Mouse (Mus musculus) liver, embryonic 11.5 days (tissue): Measurements from ENCODE around the gene Lekr1. TPM values are rescaled to one million over a fixed set of nuclear protein-coding genes. Genes with fewer than 3 reads are reported as not detected.

Source experiments
- ATAC-seq: fragments of 200-750 bp; cut with Nextera tagmentation; replicated peaks from 2 replicates; pipeline ENCODE4 v1.8.0; 2017; ENCODE audit warnings: moderate number of reproducible peaks, mild to moderate bottlenecking, moderate TSS enrichment, moderate library complexity; ENCODE audit not compliant: low FRiP score
- DNase-seq: peaks from one replicate; pipeline ENCODE4 v3.0.0-alpha.2; 2017; ENCODE audit warnings: low spot score
- H3K27ac ChIP-seq: fragments of 300-500 bp; sonication (generic); 2 replicates; pipeline ENCODE4 v1.5.1; 2014; ENCODE audit warnings: mild to moderate bottlenecking, low read depth, low read length, control low read depth
- H3K27me3 ChIP-seq: fragments of 300-500 bp; sonication (generic); replicated peaks from 2 replicates; pipeline ENCODE4 v1.6.1; 2014; ENCODE audit warnings: low read length, mixed read lengths; ENCODE audit not compliant: control insufficient read depth, insufficient read depth
- H3K36me3 ChIP-seq: fragments of 300-500 bp; sonication (generic); 2 replicates; pipeline ENCODE4 v1.6.1; 2014; ENCODE audit warnings: mild to moderate bottlenecking, low read length, moderate library complexity, mixed read lengths; ENCODE audit not compliant: control insufficient read depth, insufficient read depth
- H3K4me1 ChIP-seq: fragments of 300-500 bp; sonication (generic); replicated peaks from 2 replicates; pipeline ENCODE4 v1.6.1; 2014; ENCODE audit warnings: low read length, mixed read lengths; ENCODE audit not compliant: control insufficient read depth, insufficient read depth
- H3K4me2 ChIP-seq: fragments of 300-500 bp; sonication (generic); 2 replicates; pipeline ENCODE4 v1.6.1; 2014; ENCODE audit warnings: mild to moderate bottlenecking, control low read depth, moderate library complexity
- H3K4me3 ChIP-seq: fragments of 300-500 bp; sonication (generic); 2 replicates; pipeline ENCODE4 v1.5.1; 2014; ENCODE audit warnings: low read depth, low read length, control low read depth
- H3K9ac ChIP-seq: fragments of 300-500 bp; sonication (generic); 2 replicates; pipeline ENCODE4 v1.6.1; 2014; ENCODE audit warnings: low read depth, low read length, control low read depth
- H3K9me3 ChIP-seq: fragments of 300-500 bp; sonication (generic); 2 replicates; pipeline ENCODE4 v1.6.1; 2016; ENCODE audit warnings: low read length, inconsistent platforms, mixed read lengths; ENCODE audit not compliant: control insufficient read depth
- WGBS: fragments of 180-500 bp; shearing (Covaris S2); extraction: QIAGEN DNeasy Blood & Tissue Kit; methylation state at CpG from one replicate; pipeline ENCODE4 v1.1.7; 2014; 5-methylcytosine and 5-hydroxymethylcytosine counted together
- polyA plus RNA-seq: library from polyadenylated mRNA; unstranded; fragments of >200 nt; fragmentation: Nextera tagmentation; extraction: Ambion mirVana; gene quantifications from 2 replicates; pipeline ENCODE4 v1.2.1, GENCODE M21; 2014

The Lekr1 gene
- polyA plus RNA-seq, 1 experiment from 2014 or later, result 3.7 TPM

- no peak for DNase-seq
- no peak overlapping the region for H3K27ac ChIP-seq
- no peaks in the 10 kb centered on the region for H3K27me3 ChIP-seq
- WGBS, result 79% methylated on average over 5 of the region's 5 CpGs
- H3K9ac ChIP-seq, result no peak overlapping the region
- H3K9me3 ChIP-seq, result no peaks in the 10 kb centered on the region
- no peaks in the 10 kb centered on the region for H3K36me3 ChIP-seq
- no peak overlapping the region for H3K4me2 ChIP-seq
- no peak overlapping the region for H3K4me3 ChIP-seq
- no peak for ATAC-seq
- H3K4me1 ChIP-seq, result no peaks in the 10 kb centered on the region
Observed at GRCm38 (mm10) chr3:65797345-65798137, 131.5 kb downstream of the Lekr1 start.

- no peak overlapping the region for H3K4me3 ChIP-seq
- no peaks in the 10 kb centered on the region for H3K36me3 ChIP-seq
- no peaks in the 10 kb centered on the region for H3K9me3 ChIP-seq
- no peak overlapping the region for H3K4me2 ChIP-seq
- DNase-seq, result no peak
- H3K4me1 ChIP-seq, result no peaks in the 10 kb centered on the region
- no peak overlapping the region for H3K9ac ChIP-seq
- no peak for ATAC-seq
- no peaks in the 10 kb centered on the region for H3K27me3 ChIP-seq
- 75% methylated on average over 4 of the region's 4 CpGs for WGBS
- H3K27ac ChIP-seq, result no peak overlapping the region
Observed at GRCm38 (mm10) chr3:65800962-65801361, 134.9 kb downstream of the Lekr1 start.

- no peaks in the 10 kb centered on the region for H3K9me3 ChIP-seq
- ATAC-seq, result no peak
- no peak overlapping the region for H3K27ac ChIP-seq
- H3K9ac ChIP-seq, result no peak overlapping the region
- WGBS, result 74% methylated on average over 5 of the region's 5 CpGs
- no peaks in the 10 kb centered on the region for H3K27me3 ChIP-seq
- H3K4me2 ChIP-seq, result no peak overlapping the region
- H3K4me3 ChIP-seq, result no peak overlapping the region
- DNase-seq, result no peak
- no peaks in the 10 kb centered on the region for H3K36me3 ChIP-seq
- H3K4me1 ChIP-seq, result no peaks in the 10 kb centered on the region
Observed at GRCm38 (mm10) chr3:65802185-65802584, 136.2 kb downstream of the Lekr1 start.

- Histone ChIP-seq H3K36me3 (no peaks in the 10 kb centered on the region), H3K4me2 (no peak overlapping the region), H3K9me3 (no peaks in the 10 kb centered on the region), H3K4me3 (no peak overlapping the region), H3K27ac (no peak overlapping the region), H3K4me1 (no peaks in the 10 kb centered on the region), H3K9ac (no peak overlapping the region), H3K27me3 (no peaks in the 10 kb centered on the region)
- DNase-seq, result no peak
- WGBS, result 62% methylated on average over 5 of the region's 5 CpGs
- ATAC-seq, result no peak
Observed at GRCm38 (mm10) chr3:65802868-65803267, 136.8 kb downstream of the Lekr1 start.

GRCm38 (mm10) chr3:65814881-65815280, 148.9 kb downstream of the Lekr1 start:
- H3K27me3 ChIP-seq, result no peaks in the 10 kb centered on the region
- no peak for DNase-seq
- no peak overlapping the region for H3K9ac ChIP-seq
- no peaks in the 10 kb centered on the region for H3K9me3 ChIP-seq
- no peak overlapping the region for H3K4me2 ChIP-seq
- H3K4me3 ChIP-seq, result no peak overlapping the region
- 84% methylated on average over 6 of the region's 6 CpGs for WGBS
- H3K36me3 ChIP-seq, result no peaks in the 10 kb centered on the region
- no peak for ATAC-seq
- H3K27ac ChIP-seq, result no peak overlapping the region
- no peaks in the 10 kb centered on the region for H3K4me1 ChIP-seq

GRCm38 (mm10) chr3:65816012-65816411, 150.0 kb downstream of the Lekr1 start:
- Histone ChIP-seq H3K27me3 (no peaks in the 10 kb centered on the region), H3K27ac (no peak overlapping the region), H3K9me3 (no peaks in the 10 kb centered on the region), H3K4me1 (no peaks in the 10 kb centered on the region), H3K4me2 (no peak overlapping the region), H3K36me3 (no peaks in the 10 kb centered on the region), H3K9ac (no peak overlapping the region), H3K4me3 (no peak overlapping the region)
- WGBS, result 83% methylated on average over 10 of the region's 10 CpGs
- DNase-seq, result no peak
- ATAC-seq, result no peak

GRCm38 (mm10) chr3:65818597-65818996, 152.6 kb downstream of the Lekr1 start:
- ATAC-seq (no peak), DNase-seq (no peak)
- no peak overlapping the region for H3K4me3 ChIP-seq
- no peaks in the 10 kb centered on the region for H3K9me3 ChIP-seq
- no peaks in the 10 kb centered on the region for H3K27me3 ChIP-seq
- no peak overlapping the region for H3K4me2 ChIP-seq
- WGBS, result 77% methylated on average over 4 of the region's 4 CpGs
- H3K36me3 ChIP-seq, result no peaks in the 10 kb centered on the region
- H3K27ac ChIP-seq, result no peak overlapping the region
- H3K4me1 ChIP-seq, result no peaks in the 10 kb centered on the region
- H3K9ac ChIP-seq, result no peak overlapping the region

GRCm38 (mm10) chr3:65819841-65820240, 153.8 kb downstream of the Lekr1 start:
- DNase-seq (no peak), ATAC-seq (no peak)
- H3K36me3 ChIP-seq, result no peaks in the 10 kb centered on the region
- H3K27ac ChIP-seq, result no peak overlapping the region
- WGBS, result 46% methylated on average over 6 of the region's 6 CpGs
- H3K27me3 ChIP-seq, result no peaks in the 10 kb centered on the region
- no peaks in the 10 kb centered on the region for H3K9me3 ChIP-seq
- H3K4me3 ChIP-seq, result no peak overlapping the region
- H3K4me2 ChIP-seq, result no peak overlapping the region
- no peak overlapping the region for H3K9ac ChIP-seq
- no peaks in the 10 kb centered on the region for H3K4me1 ChIP-seq

- no peak overlapping the region for H3K9ac ChIP-seq
- H3K27me3 ChIP-seq, result no peaks in the 10 kb centered on the region
- H3K36me3 ChIP-seq, result no peaks in the 10 kb centered on the region
- ATAC-seq (no peak), DNase-seq (no peak)
- H3K4me1 ChIP-seq, result no peaks in the 10 kb centered on the region
- WGBS, result 67% methylated on average over 3 of the region's 3 CpGs
- no peak overlapping the region for H3K27ac ChIP-seq
- H3K9me3 ChIP-seq, result no peaks in the 10 kb centered on the region
- no peak overlapping the region for H3K4me2 ChIP-seq
- no peak overlapping the region for H3K4me3 ChIP-seq
Observed at GRCm38 (mm10) chr3:65824886-65825285, 158.9 kb downstream of the Lekr1 start.
